Mouse (Mus musculus) mammary gland, adult 2 months (tissue): ENCODE results near the gene Zfp324. TPM values are rescaled to one million over a fixed set of nuclear protein-coding genes. Genes with fewer than 3 reads are reported as not detected.

Experiments
- polyA plus RNA-seq: library from polyadenylated mRNA; depleted of rRNA; stranded (reverse); fragments of >200 nt; gene quantifications from 2 replicates; pipeline ENCODE4 v1.2.3, GENCODE M21; 2012; ENCODE audit warnings: low replicate concordance; rRNA removed

The Zfp324 gene
- 6.7 and 10.3 TPM in 2 replicates for polyA plus RNA-seq

DNA sequence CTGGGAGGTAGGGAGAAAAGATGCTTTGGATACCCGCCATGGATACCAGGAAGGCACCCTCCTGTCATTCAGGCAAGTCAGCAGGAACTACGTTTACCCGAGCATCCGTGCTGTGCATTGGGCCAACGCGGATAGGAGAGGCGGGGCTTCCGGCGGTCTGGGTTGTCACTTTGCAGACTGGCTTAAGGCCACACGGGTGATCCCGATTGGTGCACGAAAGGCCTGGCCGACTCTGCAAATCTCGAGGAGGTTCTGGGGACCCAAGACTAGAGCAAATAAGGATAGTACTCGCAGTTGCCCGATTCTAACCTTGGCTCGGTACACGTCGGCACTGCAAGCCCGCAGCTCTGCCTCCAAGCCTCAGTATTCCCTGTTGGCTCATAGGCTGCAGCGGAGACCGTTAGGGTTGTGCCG, at the start of gene Zfp324:
TSS of gene Zfp324 (plus strand) at position 161 of the 414 bp plus-strand sequence.

DNA sequence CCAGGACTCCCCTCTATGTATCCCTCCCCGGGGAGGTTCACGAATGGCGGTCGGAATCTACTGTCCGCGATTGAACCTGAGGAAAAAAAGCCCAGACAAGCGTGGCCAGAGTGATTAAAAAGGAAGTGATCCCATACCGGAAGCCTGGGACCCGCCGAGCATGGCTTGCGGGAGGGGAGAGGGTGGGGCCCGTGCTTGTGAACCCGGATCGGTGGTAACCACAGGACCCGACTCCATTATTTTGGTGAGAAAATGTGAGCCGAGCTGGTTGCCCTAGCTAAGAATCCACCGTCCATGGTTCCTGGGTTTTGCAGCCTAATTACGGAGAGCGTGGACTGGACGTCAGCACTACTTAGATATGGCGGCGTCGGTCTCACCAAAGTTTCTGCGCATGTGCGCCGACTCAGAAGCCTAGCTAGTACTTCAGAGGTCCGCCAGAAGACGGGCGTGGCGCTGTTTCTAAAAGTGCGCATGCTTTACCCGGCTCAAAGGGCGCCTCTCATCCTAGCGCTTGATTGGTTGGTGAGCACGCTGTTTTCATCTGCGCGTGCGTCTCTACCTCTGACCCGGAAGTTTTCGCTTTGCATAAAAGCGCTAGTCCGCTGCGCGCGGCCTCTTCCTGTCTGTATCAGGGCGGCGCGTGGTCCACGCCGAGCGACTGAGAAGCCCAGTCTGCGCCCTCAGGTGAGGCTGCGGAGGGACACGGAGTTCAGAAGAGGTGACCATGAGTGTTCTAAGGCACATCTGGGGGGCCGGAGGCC, 43.8 kb upstream of the Zfp324 start, which contains the start of gene Rps5:
TSS of gene Rps5 (plus strand) at position 586 of the 761 bp plus-strand sequence.

DNA sequence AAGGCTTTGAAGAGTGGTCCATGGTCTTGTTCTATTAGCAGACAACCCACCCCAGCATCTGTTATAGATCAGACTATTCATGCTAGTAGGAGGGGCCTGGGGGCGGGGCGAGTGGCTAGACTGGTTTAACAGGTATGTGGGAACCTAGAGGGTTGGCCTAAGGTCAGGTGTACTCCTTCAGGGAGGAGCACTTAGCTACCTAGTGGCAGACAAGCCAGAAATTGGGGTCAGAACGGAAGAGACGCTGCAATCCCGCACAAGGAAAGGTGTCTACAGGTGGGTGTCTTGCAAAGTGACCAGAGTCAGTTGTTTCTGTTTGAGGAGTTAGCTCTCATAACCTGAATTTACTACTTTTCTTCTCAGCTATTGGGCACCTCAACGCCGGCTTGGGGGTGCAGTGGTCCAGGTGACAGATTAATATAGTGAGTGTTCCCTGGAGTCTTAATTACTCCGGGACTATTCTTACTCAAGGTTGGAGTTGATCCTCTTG, 38.4 kb upstream of the Zfp324 start, which contains the start of gene Rnf225:
TSS of gene Rnf225 (plus strand) at position 226 of the 490 bp plus-strand sequence.

DNA sequence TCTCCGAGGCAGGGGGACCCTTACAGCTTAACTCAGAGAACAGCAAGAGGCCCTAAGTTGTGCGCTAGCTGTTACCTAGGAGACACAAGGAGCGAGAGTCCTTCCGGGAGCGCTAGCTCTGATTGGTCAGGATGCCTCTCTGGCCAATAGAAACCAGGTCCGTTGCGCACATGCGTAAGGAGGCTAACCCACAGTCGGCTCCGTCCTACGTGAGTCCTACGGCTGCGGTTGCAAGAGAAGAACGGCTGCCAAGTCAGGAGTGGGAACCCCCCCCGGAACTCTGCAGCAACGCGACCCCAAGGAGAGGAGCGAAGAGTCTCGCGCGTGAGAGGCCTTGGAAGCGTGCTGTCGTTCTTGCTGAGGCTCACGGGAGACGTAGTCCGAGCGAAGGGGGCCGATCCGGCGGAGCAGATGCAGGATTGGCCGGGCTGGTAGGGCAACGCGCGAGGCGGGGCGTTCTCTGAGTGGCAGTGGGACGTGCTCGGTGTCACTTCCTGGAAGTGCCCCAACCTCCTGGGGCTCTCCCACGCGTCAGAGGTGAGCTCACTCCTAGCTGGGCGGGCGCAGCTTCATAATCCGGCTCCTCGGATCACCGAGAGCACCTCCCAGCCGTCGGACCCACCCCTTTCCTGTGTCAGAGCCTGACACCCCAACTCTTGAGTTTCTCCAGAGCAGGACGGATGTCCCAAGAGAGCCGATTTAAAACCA, 12.2 kb downstream of the Zfp324 start, which contains the start of gene Zfp446:
TSS of gene Zfp446 (plus strand) at position 167 of the 708 bp plus-strand sequence.

DNA sequence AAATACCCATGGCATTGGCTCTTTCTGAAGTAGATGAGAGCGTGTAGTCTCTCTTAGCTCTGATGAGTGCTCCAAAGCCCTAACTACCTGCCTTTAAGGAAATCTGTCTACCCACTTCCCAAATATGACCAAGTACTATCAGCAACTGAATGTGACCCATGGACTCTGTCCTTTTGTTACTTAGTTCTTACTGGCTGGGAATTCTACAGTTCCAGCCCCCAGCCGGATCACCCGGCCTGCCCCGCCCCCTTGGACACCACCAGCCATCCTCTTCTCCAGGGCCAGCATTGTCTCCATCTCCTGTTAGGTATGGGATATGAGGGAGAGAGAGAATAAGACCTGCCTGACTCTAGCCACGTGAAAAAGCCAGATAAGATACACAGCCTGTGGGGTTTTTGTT, 32.4 kb downstream of the Zfp324 start, which contains the start of gene Slc27a5:
TSS of gene Slc27a5 (minus strand) at position 140 of the 400 bp plus-strand sequence.

DNA sequence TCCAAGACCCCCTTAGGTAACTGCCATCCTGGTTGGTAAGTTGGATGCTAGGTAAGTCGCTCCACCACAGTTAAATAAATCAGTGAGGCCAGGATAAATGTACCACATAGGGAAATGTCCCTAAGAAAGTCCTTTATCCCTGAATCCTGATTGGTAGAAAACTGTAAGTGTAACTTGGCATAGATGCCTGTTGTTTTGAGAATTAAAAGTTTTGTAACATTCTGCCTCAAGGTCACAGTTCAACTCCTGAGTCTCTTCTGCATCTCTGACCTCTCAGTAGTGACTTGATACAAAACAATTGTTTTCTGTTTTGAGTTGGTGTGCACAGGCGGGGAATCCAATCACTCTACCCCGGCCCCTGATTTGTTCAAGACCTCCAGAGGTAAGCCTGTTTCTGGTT, 33.2 kb downstream of the Zfp324 start, which contains the start of gene Trim28:
TSS of gene Trim28 (plus strand) at position 264 of the 400 bp plus-strand sequence.

DNA sequence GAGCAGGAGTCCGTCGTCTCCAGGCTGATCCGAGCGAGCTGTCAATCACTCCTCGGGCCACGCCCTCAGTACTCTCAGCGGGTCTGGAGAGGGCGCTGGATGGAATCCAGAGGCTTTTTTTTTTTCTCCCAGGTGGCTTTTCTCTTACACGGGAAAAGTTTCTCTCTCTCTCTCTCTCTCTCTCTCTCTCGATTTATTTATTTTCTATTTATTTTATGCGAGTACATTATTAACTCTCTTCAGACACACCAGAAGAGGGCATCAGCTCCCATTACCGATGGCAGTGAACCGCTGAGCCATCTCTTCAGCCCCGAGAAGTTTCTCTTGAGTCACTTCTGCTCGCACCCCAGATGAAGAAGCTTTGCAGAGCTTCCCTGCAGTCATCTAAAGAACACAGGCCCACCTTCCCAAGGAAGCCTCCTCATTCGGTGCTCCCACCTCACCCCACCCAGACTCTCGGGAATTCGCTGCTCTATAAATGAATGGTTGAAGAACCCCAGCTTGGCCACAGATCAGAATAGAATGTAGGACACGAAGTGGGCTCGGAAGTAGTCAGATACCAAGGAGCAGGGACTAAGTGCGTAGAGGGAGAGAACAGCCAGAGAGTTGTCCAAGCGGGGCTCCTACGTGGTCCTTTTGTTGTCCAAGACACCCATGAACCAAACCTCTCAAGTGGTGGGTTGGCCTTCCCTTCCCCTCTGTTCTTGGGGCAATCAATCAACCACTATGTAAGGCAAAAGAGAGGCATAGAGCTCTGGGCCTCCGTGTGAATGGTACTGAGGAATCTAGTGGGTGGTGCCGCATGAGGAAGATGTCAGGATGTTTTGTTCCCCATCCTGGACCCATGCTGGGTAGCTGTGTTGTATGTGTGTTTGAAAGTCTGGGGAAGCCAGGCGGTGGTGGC, 44.6 kb downstream of the Zfp324 start, which contains the start of gene Zbtb45:
TSS of gene Zbtb45 (minus strand) at position 30 of the 904 bp plus-strand sequence.

Other genes starting within 250 kb of the Zfp324 start
- gene Vmn2r56, start 230.8 kb upstream of the Zfp324 start, polyA plus RNA-seq, result not detected in 2 replicates
- 0.91 and 1.9 TPM in 2 replicates for gene Zscan18, start 162.2 kb upstream of the Zfp324 start, polyA plus RNA-seq
- gene Zfp329, start 147.0 kb upstream of the Zfp324 start, polyA plus RNA-seq, result 0.79 and 2.4 TPM in 2 replicates
- 7.8 and 12.3 TPM in 2 replicates for gene Zfp110, start 131.1 kb upstream of the Zfp324 start, polyA plus RNA-seq
- gene Zfp128, start 84.7 kb upstream of the Zfp324 start, polyA plus RNA-seq, result 0.56 and 1.6 TPM in 2 replicates
- 8.4 and 18.4 TPM in 2 replicates for gene Zscan22, start 68.0 kb upstream of the Zfp324 start, polyA plus RNA-seq
- gene Rps5, start 43.5 kb upstream of the Zfp324 start, polyA plus RNA-seq, result 2,239 and 2,291 TPM in 2 replicates
- gene Rnf225, start 38.4 kb upstream of the Zfp324 start, polyA plus RNA-seq, result 1.4 and 1.6 TPM in 2 replicates
- 5.9 and 6.8 TPM in 2 replicates for gene Zfp446, start 12.0 kb downstream of the Zfp324 start, polyA plus RNA-seq
- 0.32 and 3.3 TPM in 2 replicates for gene Slc27a5, start 32.4 kb downstream of the Zfp324 start, polyA plus RNA-seq
- gene Trim28, start 33.3 kb downstream of the Zfp324 start, polyA plus RNA-seq, result 236 and 280 TPM in 2 replicates
- gene Zbtb45, start 44.2 kb downstream of the Zfp324 start, polyA plus RNA-seq, result 27.8 and 61.8 TPM in 2 replicates
- gene Chmp2a, start 69.0 kb downstream of the Zfp324 start, polyA plus RNA-seq, result 50.6 and 56.2 TPM in 2 replicates
- gene Ube2m, start 72.4 kb downstream of the Zfp324 start, polyA plus RNA-seq, result 147 and 206 TPM in 2 replicates
- gene Mzf1, start 88.9 kb downstream of the Zfp324 start, polyA plus RNA-seq, result 1.4 and 2.4 TPM in 2 replicates
- gene Vmn1r85, start 129.3 kb downstream of the Zfp324 start, polyA plus RNA-seq, result not detected in 2 replicates
- gene Vmn1r86, start 154.1 kb downstream of the Zfp324 start, polyA plus RNA-seq, result not detected in 2 replicates
- gene Vmn1r87, start 174.3 kb downstream of the Zfp324 start, polyA plus RNA-seq, result not detected in 2 replicates
- gene Vmn1r88, start 193.7 kb downstream of the Zfp324 start, polyA plus RNA-seq, result not detected in 2 replicates
- not detected in 2 replicates for gene Vmn1r89, start 247.2 kb downstream of the Zfp324 start, polyA plus RNA-seq